Mouse (Mus musculus) heart, embryonic 16.5 days (tissue): ENCODE results near the gene Gm10073. TPM values are rescaled to one million over a fixed set of nuclear protein-coding genes. Genes with fewer than 3 reads are reported as not detected.
"Not testable (repeated sequence)": the region's sequence is repeated elsewhere in the genome, so short reads cannot be mapped to it uniquely, and the experiment has no call there.

Experiments used
- ATAC-seq: fragments of 200-750 bp; cut with Nextera tagmentation; replicated peaks from 2 replicates; pipeline ENCODE4 v1.8.0; 2017; ENCODE audit warnings: moderate number of reproducible peaks; ENCODE audit not compliant: insufficient read depth, low FRiP score; ENCODE audit errors: extremely low read depth
- H3K27ac ChIP-seq: fragments of 300-500 bp; sonication (generic); 2 replicates; pipeline ENCODE4 v1.5.1; 2014; ENCODE audit warnings: mild to moderate bottlenecking, low read length, control low read depth, moderate library complexity
- H3K27me3 ChIP-seq: fragments of 300-500 bp; sonication (generic); 2 replicates; pipeline ENCODE4 v1.6.1; 2014; ENCODE audit warnings: low read length, mixed read lengths; ENCODE audit not compliant: control insufficient read depth, insufficient read depth
- H3K36me3 ChIP-seq: fragments of 300-500 bp; sonication (generic); 2 replicates; pipeline ENCODE4 v1.6.1; 2014; ENCODE audit not compliant: control insufficient read depth, insufficient read depth
- H3K4me1 ChIP-seq: fragments of 300-500 bp; sonication (generic); 2 replicates; pipeline ENCODE4 v1.6.1; 2014; ENCODE audit warnings: low read length, mixed read lengths; ENCODE audit not compliant: control insufficient read depth, insufficient read depth
- H3K4me2 ChIP-seq: fragments of 300-500 bp; sonication (generic); 2 replicates; pipeline ENCODE4 v1.6.1; 2014; ENCODE audit warnings: low read depth, mild to moderate bottlenecking, control low read depth, low read length
- H3K4me3 ChIP-seq: fragments of 300-500 bp; sonication (generic); 2 replicates; pipeline ENCODE4 v1.5.1; 2014; ENCODE audit warnings: mild to moderate bottlenecking, control low read depth, low read length
- H3K9ac ChIP-seq: fragments of 300-500 bp; sonication (generic); 2 replicates; pipeline ENCODE4 v1.6.1; 2014; ENCODE audit warnings: low read length, control low read depth
- H3K9me3 ChIP-seq: fragments of 300-500 bp; sonication (generic); replicated peaks from 2 replicates; pipeline ENCODE4 v1.6.1; 2016; ENCODE audit warnings: low read length; ENCODE audit not compliant: control insufficient read depth
- WGBS: fragments of 180-500 bp; shearing (Covaris S2); extraction: QIAGEN DNeasy Blood & Tissue Kit; methylation state at CpG from one replicate; pipeline ENCODE4 v1.1.7; 2014; 5-methylcytosine and 5-hydroxymethylcytosine counted together
- polyA plus RNA-seq: library from polyadenylated mRNA; unstranded; fragments of >200 nt; fragmentation: Nextera tagmentation; extraction: Ambion mirVana; gene quantifications from 2 replicates; pipeline ENCODE4 v1.2.1, GENCODE M21; 2015

Gene Gm10073
- polyA plus RNA-seq, 1 experiment from 2014 or later = 24.5 TPM

DNA sequence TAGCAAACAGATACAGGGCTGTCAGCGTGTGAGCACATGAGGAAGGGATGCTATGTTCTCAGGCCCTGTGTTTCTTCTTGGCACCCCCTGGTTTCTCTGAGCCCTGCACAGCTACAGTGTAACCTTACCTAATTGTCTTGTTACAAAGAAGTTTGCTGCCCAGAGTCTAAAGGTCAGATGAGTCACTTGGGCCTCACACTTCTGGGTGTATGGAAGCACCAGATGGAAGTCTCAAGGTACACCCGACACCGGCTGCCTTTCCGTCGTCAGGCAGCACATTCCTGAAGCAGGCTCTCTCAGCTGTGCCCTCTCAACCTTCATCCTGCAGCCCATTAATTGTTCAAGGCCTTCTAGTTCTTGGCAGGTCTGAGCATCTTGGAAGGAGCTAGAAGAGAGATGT is 41.4 kb upstream of the Gm10073 start:
- no peak overlapping the region for H3K4me3 ChIP-seq
- no peak overlapping the region for H3K27ac ChIP-seq
- no peak overlapping the region for H3K9ac ChIP-seq
- peaks cover 5% of the 10 kb centered on the region for H3K4me1 ChIP-seq
- peaks cover 6% of the 10 kb centered on the region for H3K27me3 ChIP-seq
- H3K4me2 ChIP-seq = no peak overlapping the region
- ATAC-seq = no peak
- 51% methylated on average over 5 of the region's 5 CpGs for WGBS
- H3K36me3 ChIP-seq = no peaks in the 10 kb centered on the region
- H3K9me3 ChIP-seq = no peaks in the 10 kb centered on the region

DNA sequence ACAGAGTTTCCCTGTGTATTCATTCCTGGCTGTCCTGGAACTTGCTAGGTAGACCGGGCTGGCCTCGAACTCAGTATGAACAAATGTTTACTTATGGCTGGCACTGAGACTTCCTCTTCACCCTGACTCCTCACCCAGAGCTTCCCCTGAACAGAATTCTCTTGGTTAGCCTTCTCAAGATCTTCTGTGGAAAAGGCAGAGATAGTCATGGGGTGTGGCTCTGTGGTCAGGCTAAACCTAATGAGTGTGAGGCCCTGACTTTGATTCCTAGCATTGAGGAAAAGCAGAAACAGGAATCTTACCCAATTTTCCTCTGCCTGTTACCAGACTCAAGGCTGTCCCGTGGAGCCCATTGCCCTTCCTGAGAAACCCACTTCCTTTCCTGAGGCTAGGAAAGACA is 38.8 kb upstream of the Gm10073 start:
- H3K36me3 ChIP-seq = no peaks in the 10 kb centered on the region
- no peak overlapping the region for H3K4me3 ChIP-seq
- ATAC-seq = no peak
- 59% methylated on average over 3 of the region's 3 CpGs for whole genome bisulfite sequencing
- H3K27ac ChIP-seq = no peak overlapping the region
- no peak overlapping the region for H3K4me2 ChIP-seq
- no peaks in the 10 kb centered on the region for H3K9me3 ChIP-seq
- no peak overlapping the region for H3K9ac ChIP-seq
- H3K27me3 ChIP-seq = peaks cover 6% of the 10 kb centered on the region
- H3K4me1 ChIP-seq = no peaks in the 10 kb centered on the region

DNA sequence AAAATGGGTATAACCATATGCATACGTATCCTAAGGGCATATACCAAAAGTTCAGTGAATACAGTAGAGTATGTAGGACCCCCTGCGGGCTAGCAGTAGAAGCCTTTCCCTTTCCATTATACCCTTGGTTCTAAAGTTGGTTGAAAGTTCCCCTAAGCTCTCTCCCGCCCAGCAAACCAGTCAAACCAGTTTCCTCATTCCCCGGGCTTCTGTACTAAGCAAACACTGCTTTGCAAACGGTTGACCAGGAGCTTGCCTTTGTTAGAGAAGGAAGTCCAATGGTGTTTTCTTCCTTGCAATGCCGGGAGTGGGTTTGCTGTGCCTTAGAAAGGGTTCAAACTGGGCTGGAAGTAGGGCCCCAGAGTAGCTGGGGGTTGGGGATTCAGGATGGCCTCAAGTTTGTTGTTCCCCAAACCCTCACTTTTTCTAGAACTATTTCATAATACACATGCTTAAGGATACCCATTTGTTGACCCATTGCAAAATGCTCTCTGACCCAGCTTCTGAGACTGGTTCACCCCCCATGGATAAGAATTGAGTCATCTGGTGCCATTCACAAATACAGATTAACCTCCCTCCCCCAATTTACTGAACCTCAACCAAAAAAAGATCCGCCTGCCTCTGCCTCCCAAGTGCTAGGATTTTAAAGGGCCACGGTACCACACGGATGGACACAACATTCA is 37.8 kb upstream of the Gm10073 start:
- no peaks in the 10 kb centered on the region for H3K9me3 ChIP-seq
- no peak overlapping the region for H3K4me2 ChIP-seq
- 67% methylated on average over 9 of the region's 9 CpGs for WGBS
- H3K36me3 ChIP-seq = no peaks in the 10 kb centered on the region
- H3K27ac ChIP-seq = no peak overlapping the region
- H3K4me1 ChIP-seq = no peaks in the 10 kb centered on the region
- no peak overlapping the region for H3K9ac ChIP-seq
- ATAC-seq = no peak
- H3K4me3 ChIP-seq = no peak overlapping the region
- H3K27me3 ChIP-seq = peaks cover 8% of the 10 kb centered on the region

DNA sequence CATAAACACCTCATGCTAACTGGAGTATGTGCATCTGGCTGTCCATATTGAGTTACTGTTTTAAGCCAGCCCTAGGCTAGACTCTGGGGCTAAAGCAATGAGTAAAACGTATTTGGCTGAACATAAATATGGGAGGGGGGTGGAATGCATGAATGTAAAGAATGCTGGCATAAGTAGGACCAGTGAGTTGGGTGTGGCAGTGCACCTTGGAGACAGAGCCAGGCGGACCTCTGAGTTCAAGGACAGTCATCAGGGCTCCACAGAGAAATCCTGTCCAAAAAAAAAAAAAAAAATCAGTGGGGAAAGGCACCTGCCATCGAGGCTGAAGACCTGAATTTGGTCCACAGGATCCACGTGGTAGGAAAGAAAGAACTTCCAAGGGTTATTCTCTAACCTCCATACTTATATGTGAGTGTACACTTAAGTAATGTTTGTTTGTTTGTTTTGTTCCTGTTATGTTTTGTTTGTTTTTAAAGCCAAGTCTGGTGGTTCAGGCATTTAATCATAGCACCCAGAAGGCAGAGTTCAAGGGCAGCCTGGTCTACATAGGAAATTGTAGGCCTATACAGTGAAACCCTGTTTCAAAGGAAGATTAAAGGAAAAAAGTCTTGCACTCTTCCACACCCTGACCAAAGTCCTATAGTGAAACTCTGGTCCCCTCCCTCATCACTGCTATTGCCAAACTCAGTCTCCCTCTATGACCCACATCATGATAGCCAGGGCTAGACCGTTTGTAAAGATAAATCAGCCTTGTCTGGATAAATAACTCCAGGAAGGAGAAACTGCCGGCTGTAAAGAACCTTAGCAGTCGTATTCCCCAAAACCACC is 36.0 kb upstream of the Gm10073 start:
- no peak overlapping the region for H3K27ac ChIP-seq
- no peaks in the 10 kb centered on the region for H3K9me3 ChIP-seq
- no peaks in the 10 kb centered on the region for H3K4me1 ChIP-seq
- no peak overlapping the region for H3K4me3 ChIP-seq
- H3K36me3 ChIP-seq = no peaks in the 10 kb centered on the region
- peaks cover 23% of the 10 kb centered on the region for H3K27me3 ChIP-seq
- 60% methylated on average over 7 of the region's 7 CpGs for WGBS
- ATAC-seq = no peak
- H3K9ac ChIP-seq = no peak overlapping the region
- H3K4me2 ChIP-seq = no peak overlapping the region

DNA sequence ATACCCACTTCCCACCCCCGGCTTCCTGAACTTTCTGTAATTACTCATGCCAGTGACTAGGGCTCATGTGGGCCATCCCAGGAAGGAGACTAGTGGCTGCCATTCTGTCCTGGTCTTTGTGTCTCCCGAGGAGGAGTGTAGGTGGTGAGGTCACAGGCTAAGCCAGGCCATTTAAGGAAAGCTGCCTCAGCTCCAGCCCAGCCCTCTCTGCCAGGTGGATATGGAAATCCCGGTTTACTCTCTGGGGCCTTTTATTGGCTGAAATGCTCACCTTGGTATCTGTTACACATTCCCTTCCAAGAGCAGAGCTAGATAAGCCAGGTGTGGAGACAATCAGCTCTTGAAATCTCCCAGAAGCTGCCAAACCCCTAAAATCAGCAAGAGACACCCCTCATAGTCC is 35.2 kb upstream of the Gm10073 start:
- H3K27me3 ChIP-seq = peaks cover 32% of the 10 kb centered on the region
- WGBS = 44% methylated on average over 3 of the region's 3 CpGs

DNA sequence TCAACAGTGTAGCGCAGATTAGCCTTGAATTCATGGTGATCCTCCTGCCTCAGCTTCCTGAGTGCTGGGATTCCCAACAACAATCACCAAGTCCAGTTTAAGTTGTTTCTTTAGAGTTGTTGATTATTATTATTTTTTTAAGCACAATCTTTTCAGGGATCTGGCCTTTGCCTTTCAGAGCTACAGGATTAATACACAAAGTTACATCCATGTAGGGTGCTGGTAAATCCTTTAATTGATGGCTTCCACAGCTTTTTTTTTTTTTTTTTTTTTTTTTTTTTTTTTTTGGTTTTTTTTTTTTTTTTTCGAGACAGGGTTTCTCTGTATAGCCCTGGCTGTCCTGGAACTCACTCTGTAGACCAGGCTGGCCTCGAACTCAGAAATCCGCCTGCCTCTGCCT is 34.5 kb upstream of the Gm10073 start:
- H3K4me3 ChIP-seq, H3K4me1 ChIP-seq, H3K9me3 ChIP-seq, ATAC-seq, H3K4me2 ChIP-seq, H3K27ac ChIP-seq, H3K36me3 ChIP-seq, H3K9ac ChIP-seq: not testable (repeated sequence)
- H3K27me3 ChIP-seq = peaks cover 38% of the 10 kb centered on the region
- WGBS = 92% methylated on average over 3 of the region's 4 CpGs

More for the DNA sequence above, 35.2 kb upstream of the Gm10073 start:
- Histone ChIP-seq H3K4me2 (no peak overlapping the region), H3K27ac (no peak overlapping the region), H3K9ac (no peak overlapping the region), H3K9me3 (no peaks in the 10 kb centered on the region), H3K4me3 (no peak overlapping the region), H3K4me1 (peaks cover 4% of the 10 kb centered on the region), H3K36me3 (no peaks in the 10 kb centered on the region)
- ATAC-seq = no peak

DNA sequence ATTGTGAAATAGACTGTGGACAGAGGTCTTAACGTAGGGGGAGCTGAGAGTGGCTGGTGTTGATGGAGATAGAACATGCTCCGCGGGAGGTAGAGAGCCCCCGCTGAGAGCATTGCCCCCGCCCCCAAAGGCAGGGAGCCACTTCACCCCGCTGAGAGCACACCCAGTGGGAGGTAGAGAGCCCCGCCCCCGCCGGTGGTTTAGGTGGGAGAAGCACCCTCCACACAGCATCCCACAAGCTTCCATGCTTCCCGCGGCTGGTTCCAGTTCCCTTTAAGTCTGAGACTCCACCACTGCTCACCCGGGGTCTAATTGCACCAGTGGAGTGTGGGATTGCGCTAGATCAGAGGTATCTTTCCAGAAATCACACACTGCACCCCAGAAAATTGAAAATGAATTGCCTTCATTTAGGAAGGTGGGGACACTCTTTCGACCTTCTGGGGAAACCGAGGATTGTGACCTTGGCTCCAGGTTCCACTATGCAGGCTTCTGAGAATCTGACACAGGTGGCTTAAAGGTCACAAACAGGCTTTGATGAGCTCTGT is 33.4 kb upstream of the Gm10073 start:
- 19% methylated on average over 15 of the region's 15 CpGs for WGBS
- peaks cover 48% of the 10 kb centered on the region for H3K27me3 ChIP-seq
- no peak overlapping the region for H3K9ac ChIP-seq
- ATAC-seq = no peak
- H3K4me2 ChIP-seq = no peak overlapping the region
- H3K4me1 ChIP-seq = peaks cover 6% of the 10 kb centered on the region
- H3K36me3 ChIP-seq = no peaks in the 10 kb centered on the region
- H3K27ac ChIP-seq = no peak overlapping the region
- no peak overlapping the region for H3K4me3 ChIP-seq
- no peaks in the 10 kb centered on the region for H3K9me3 ChIP-seq

DNA sequence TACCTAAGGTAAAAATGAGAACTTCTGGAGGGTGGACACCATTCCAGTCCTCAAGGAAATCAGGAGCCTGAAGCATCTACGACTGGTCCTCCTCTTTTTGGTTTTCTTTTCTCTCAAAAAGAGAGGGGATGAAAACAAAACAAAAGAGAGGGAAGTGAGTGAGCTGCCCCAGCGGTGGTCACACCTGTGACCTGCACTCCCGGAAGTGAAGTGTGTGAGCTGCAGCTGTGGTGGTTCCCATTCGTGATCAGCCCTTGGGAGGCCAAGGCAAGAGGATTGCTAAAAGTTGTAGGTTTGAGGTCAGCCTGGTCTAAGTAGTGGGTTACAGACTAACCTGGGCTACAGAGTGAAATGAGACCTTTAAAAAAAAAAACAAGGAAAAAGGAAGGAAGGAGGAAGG is 32.9 kb upstream of the Gm10073 start:
- H3K27me3 ChIP-seq = peaks cover 48% of the 10 kb centered on the region
- ATAC-seq = no peak

DNA sequence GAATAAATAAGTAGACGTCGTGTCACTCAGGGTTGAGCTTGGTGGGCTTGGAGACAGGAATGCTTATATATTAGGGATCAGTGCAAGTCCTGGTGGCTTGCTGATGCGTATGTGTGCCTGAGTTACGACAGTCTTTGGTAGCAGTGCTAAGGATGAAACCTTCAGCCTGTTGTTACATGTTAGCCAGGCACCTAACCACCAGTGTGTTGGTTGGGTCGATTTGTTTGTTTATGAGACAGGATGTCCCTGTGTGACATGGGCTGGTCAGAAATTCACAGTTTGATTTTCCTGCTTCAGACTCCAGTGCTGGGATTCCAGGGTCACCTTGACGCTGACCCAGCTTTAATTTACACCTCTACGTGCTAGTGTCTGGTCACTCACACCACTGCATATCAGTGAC is 32.4 kb upstream of the Gm10073 start:
- Histone ChIP-seq H3K27ac (no peak overlapping the region), H3K4me3 (no peak overlapping the region), H3K36me3 (no peaks in the 10 kb centered on the region), H3K9ac (no peak overlapping the region), H3K4me2 (no peak overlapping the region), H3K27me3 (peaks cover 47% of the 10 kb centered on the region), H3K4me1 (peaks cover 6% of the 10 kb centered on the region), H3K9me3 (no peaks in the 10 kb centered on the region)
- no peak for ATAC-seq
- 50% methylated on average over 7 of the region's 7 CpGs for WGBS

More for the DNA sequence above, 32.9 kb upstream of the Gm10073 start:
- 32% methylated on average over 4 of the region's 4 CpGs for WGBS
- no peak overlapping the region for H3K27ac ChIP-seq
- H3K4me3 ChIP-seq = no peak overlapping the region
- H3K4me2 ChIP-seq = no peak overlapping the region
- no peaks in the 10 kb centered on the region for H3K9me3 ChIP-seq
- H3K4me1 ChIP-seq = peaks cover 6% of the 10 kb centered on the region
- no peaks in the 10 kb centered on the region for H3K36me3 ChIP-seq
- no peak overlapping the region for H3K9ac ChIP-seq
